Mouse (Mus musculus): ENCODE measurements around the gene Ascl4.

Ascl4 gene

GRCm38 (mm10) chr10:85969894-85970620, 42.6 kb downstream of the Ascl4 start:
- no peak for DNase-seq (ENCODE audit: low spot score in 2 of 2)

GRCm38 (mm10) chr10:85971826-85972225, 44.3 kb downstream of the Ascl4 start:
- DNase-seq (ENCODE audit: low spot score in 2 of 2): no peak

- DNase-seq (ENCODE audit: low spot score in 2 of 2): peak in 1 of 2 experiments; percentile 34
Observed at GRCm38 (mm10) chr10:85972915-85973314, 45.4 kb downstream of the Ascl4 start.

- DNase-seq (ENCODE audit: low spot score in 2 of 2): no peak
Observed at GRCm38 (mm10) chr10:85989412-85990115, 62.1 kb downstream of the Ascl4 start.

GRCm38 (mm10) chr10:85992412-85992811, 64.9 kb downstream of the Ascl4 start:
- no peak for DNase-seq (ENCODE audit: low spot score in 2 of 2)

- no peak for DNase-seq (ENCODE audit: low spot score in 2 of 2)
Observed at GRCm38 (mm10) chr10:85993836-85994235, 66.4 kb downstream of the Ascl4 start.

GRCm38 (mm10) chr10:85994543-85995104, 67.1 kb downstream of the Ascl4 start:
- DNase-seq (ENCODE audit: low spot score in 2 of 2): no peak
